Comparison of ENCODE assay signal across 10 mouse cellular contexts in the genomic region with DNA sequence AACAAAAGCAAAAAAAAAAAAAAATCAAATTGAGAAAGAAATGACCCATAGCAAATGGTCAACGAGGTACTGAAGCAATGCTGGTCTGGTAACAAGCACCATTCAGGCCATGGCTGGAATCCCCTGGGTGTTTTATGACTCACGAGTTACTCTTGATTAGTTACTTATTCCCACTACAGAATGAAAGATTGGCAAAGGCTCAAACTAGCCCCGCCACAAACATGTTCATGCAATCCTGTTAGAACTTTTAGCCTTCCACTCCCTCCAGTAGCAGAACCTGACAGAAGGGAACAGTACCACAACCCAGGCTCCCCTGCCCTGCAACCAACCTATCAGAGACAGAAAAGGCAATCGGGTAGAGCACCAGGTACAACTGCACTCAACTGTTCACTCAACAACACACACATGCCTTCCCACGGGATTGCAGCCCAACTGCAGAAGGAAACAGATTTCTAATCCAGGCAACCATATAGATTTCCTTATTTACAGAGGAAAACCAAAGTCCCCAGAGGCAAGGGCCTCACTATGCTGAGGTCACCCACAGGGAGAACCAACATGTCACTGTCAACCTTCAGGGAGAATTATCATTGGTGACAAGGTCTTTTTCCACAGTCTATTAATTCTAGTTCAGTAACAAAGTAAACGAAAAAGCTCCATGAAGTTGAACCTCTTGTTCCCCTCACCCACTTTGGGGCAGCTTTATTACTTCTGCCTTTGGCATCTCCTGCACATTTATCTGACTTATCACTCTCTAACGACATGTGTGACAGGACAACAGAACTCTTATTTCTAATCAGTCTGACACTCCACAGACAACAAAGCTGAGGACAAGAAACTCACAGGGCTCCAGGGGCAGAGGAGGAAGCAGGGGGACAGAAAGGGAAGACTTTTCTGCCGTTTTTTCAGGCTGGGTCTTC. TPM values are rescaled to one million over a fixed set of nuclear protein-coding genes. Genes with fewer than 3 reads are reported as not detected.
DNase-seq lines count a peak whose midpoint lies in the region; ATAC-seq and TF ChIP-seq lines count a peak whose summit lies in the region.
"Had no signal": no experiment of that assay in that cellular context is flagged by ENCODE, and none has a peak within 500 bp of the region (broad histone marks: within the 10 kb centered on the region; RNA-seq: fewer than 3 reads in every experiment).

No protein-coding gene starts in this region.

- H3K4me1 ChIP-seq in liver, adult 2 months (ENCODE audit: control insufficient read depth, insufficient read depth, low read length), result peaks cover 58% of the 10 kb centered on the region
- H3K4me1 ChIP-seq in heart, embryonic 12.5 days (replicated peaks), result peaks cover 55% of the 10 kb centered on the region

- H3ac ChIP-seq in myocyte (ENCODE audit: control insufficient read depth, insufficient read length), result no peak overlapping the region

- peak overlapping the region; percentile 78 for H3K27ac ChIP-seq in liver, adult 2 months (replicated peaks; ENCODE audit: insufficient read depth, low read depth, low read length)
- peak overlapping the region; percentile 43; the same call in 1 of the 2 replicates for H3K27ac ChIP-seq in heart, embryonic 12.5 days (ENCODE audit: poor library complexity, severe bottlenecking)

- no peak for DNase-seq in liver, adult 2 months (ENCODE audit: extremely low read depth, low read depth, low spot score)
- no peak for DNase-seq in liver
- DNase-seq in kidney, postnatal 14 days, result peak; percentile 87
- DNase-seq in cerebellum, postnatal 25 days, result no peak
- DNase-seq in spleen, postnatal 10 days (ENCODE audit: low spot score in 2 of 2), result no peak
- DNase-seq in right cerebral cortex, postnatal 25 days, result no peak
- DNase-seq: cerebellum, adult 2 months; left cerebral cortex, postnatal 4 days had no signal

- no peak for TF ChIP-seq POLR2A in liver, adult 2 months (IDR thresholded peaks at IDR 0.05; ENCODE audit: extremely low read depth, insufficient read depth, low read length)
- no peak for TF ChIP-seq POLR2A in myocyte (IDR thresholded peaks at IDR 0.05; ENCODE audit: insufficient read length, low read depth)

- H3K9me3 ChIP-seq in heart, embryonic 12.5 days (replicated peaks), result no peaks in the 10 kb centered on the region

- H3K36me3 ChIP-seq in liver, adult 2 months (ENCODE audit: control insufficient read depth, insufficient read depth, low read length), result no peaks in the 10 kb centered on the region
- H3K36me3 ChIP-seq in heart, embryonic 12.5 days, result no peaks in the 10 kb centered on the region
- no peaks in the 10 kb centered on the region for H3K36me3 ChIP-seq in myocyte (ENCODE audit: control insufficient read depth, insufficient read depth)

- H3K4me3 ChIP-seq in liver, adult 2 months (ENCODE audit: insufficient read depth, low read depth, low read length), result no peak overlapping the region
- H3K4me3 ChIP-seq in heart, embryonic 12.5 days, result no peak overlapping the region
- no peak overlapping the region for H3K4me3 ChIP-seq in myocyte

- no peak for ATAC-seq in heart, embryonic 12.5 days (ENCODE audit: insufficient number of reproducible peaks, low FRiP score)

- H3K9ac ChIP-seq in liver, adult 2 months (ENCODE audit: low read depth, low read length), result no peak overlapping the region
- no peak overlapping the region for H3K9ac ChIP-seq in heart, embryonic 12.5 days

- no peak overlapping the region for H3K4me2 ChIP-seq in heart, embryonic 12.5 days
- H3K4me2 ChIP-seq in myocyte (ENCODE audit: low read depth), result peak overlapping the region; percentile 67

- 18% methylated on average over 8 of the region's 8 CpGs for WGBS in liver, adult 2 months
- 40% methylated on average over 8 of the region's 8 CpGs for WGBS in heart, embryonic 12.5 days

- no peak for TF ChIP-seq CTCF in liver, adult 2 months (IDR thresholded peaks at IDR 0.05; ENCODE audit: low read depth, low read length)

- H3K79me2 ChIP-seq in liver, adult 2 months (ENCODE audit: control insufficient read depth, insufficient read depth, low read length), result peaks cover 55% of the 10 kb centered on the region
- peaks cover 86% of the 10 kb centered on the region for H3K79me2 ChIP-seq in myocyte (ENCODE audit: control insufficient read depth, insufficient read depth)

- H3K27me3 ChIP-seq in liver, adult 2 months (ENCODE audit: control insufficient read depth, insufficient read depth, low read length), result no peaks in the 10 kb centered on the region
- H3K27me3 ChIP-seq in heart, embryonic 12.5 days (replicated peaks), result no peaks in the 10 kb centered on the region
- H3K27me3 ChIP-seq in myocyte (ENCODE audit: control insufficient read depth, insufficient read depth, insufficient read length), result no peaks in the 10 kb centered on the region

TF ChIP-seq in myocyte, 11 proteins besides CTCF, POLR2A, EP300 and RAD21:
- TF ChIP-seq USF1 (IDR thresholded peaks at IDR 0.05; ENCODE audit: low read depth), result no peak
- TF ChIP-seq TCF12 (IDR thresholded peaks at IDR 0.05; ENCODE audit: insufficient read depth, poor library complexity, severe bottlenecking), result no peak
- TF ChIP-seq REST (IDR thresholded peaks at IDR 0.05; ENCODE audit: insufficient read depth, insufficient read length), result no peak
- no peak for TF ChIP-seq CEBPB (IDR thresholded peaks at IDR 0.05; ENCODE audit: insufficient read depth, poor library complexity, severe bottlenecking)
- TF ChIP-seq E2F4 (IDR thresholded peaks at IDR 0.05; ENCODE audit: insufficient read depth), result no peak
- TF ChIP-seq TCF3 (IDR thresholded peaks at IDR 0.05; ENCODE audit: insufficient read length, low read depth), result no peak
- TF ChIP-seq POLR2AphosphoS2 (IDR thresholded peaks at IDR 0.05; ENCODE audit: insufficient read length, low read depth), result no peak
- no peak for TF ChIP-seq SRF (IDR thresholded peaks at IDR 0.05; ENCODE audit: control insufficient read depth, insufficient read length, low read depth)
- no peak for TF ChIP-seq MYOD1 (IDR thresholded peaks at IDR 0.05; ENCODE audit: control insufficient read depth in 1 of 3, insufficient read length in 2 of 3, low read depth in 2 of 3)
- no peak for TF ChIP-seq MYOG (IDR thresholded peaks at IDR 0.05; ENCODE audit: control insufficient read depth in 1 of 3, insufficient read depth in 1 of 3, insufficient read length in 2 of 3, low read depth in 2 of 3)
- no peak for TF ChIP-seq MAX (IDR thresholded peaks at IDR 0.05; ENCODE audit: low read depth)

RNA-seq across cellular contexts. Expression of a gene that starts 12.8 kb away (rescaled TPM):
- total RNA-seq in liver, adult 2 months (2014; rRNA removed), result 8.1 and 8.5 TPM in 2 replicates
- polyA plus RNA-seq in liver, adult 2 months (2012; rRNA removed), result 5.6 and 6.2 TPM in 2 replicates
- 3.3 and 5.3 TPM in 2 replicates for polyA plus RNA-seq in heart, embryonic 12.5 days (2016; fragmentation: Nextera tagmentation; extraction: Ambion mirVana)
- polyA plus RNA-seq in myocyte (2012; fragmentation: generic; extraction: Trizol), result 13.1 TPM
